Mouse (Mus musculus) spleen, adult 2 months (tissue): ENCODE results near the gene R3hdm2. TPM values are rescaled to one million over a fixed set of nuclear protein-coding genes. Genes with fewer than 3 reads are reported as not detected.

Source experiments
- DNase-seq, 2 experiments: peaks; one replicate each; pipeline versions ENCODE4 v3.0.0 to v3.0.0-alpha.2; 2012 to 2021; ENCODE audit warnings: low spot score in 2 of 2, low read depth in 1 of 2
- H3K27ac ChIP-seq: fragments of 200-500 bp; 2 replicates; pipeline ENCODE4 v1.5.1; 2012; ENCODE audit warnings: low read length, inconsistent platforms; ENCODE audit not compliant: insufficient read depth
- H3K27me3 ChIP-seq: fragments of 200-500 bp; 2 replicates; pipeline ENCODE4 v1.6.1; 2012; ENCODE audit warnings: mild to moderate bottlenecking, moderate library complexity, low read length, inconsistent platforms; ENCODE audit not compliant: control insufficient read depth, insufficient read depth
- H3K36me3 ChIP-seq: fragments of 200-500 bp; 2 replicates; pipeline ENCODE4 v1.6.1; 2012; ENCODE audit warnings: mild to moderate bottlenecking, low read length, inconsistent platforms; ENCODE audit not compliant: control insufficient read depth, insufficient read depth
- H3K4me1 ChIP-seq: fragments of 200-500 bp; 2 replicates; pipeline ENCODE4 v1.6.1; 2011; ENCODE audit warnings: inconsistent platforms; ENCODE audit not compliant: control insufficient read depth, insufficient read depth, insufficient read length
- H3K4me3 ChIP-seq: fragments of 200-500 bp; 2 replicates; pipeline ENCODE4 v1.5.1; 2011; ENCODE audit warnings: mild to moderate bottlenecking, inconsistent platforms; ENCODE audit not compliant: insufficient read depth, insufficient read length; ENCODE audit errors: extremely low read depth
- CTCF ChIP-seq: fragments of 200-500 bp; IDR thresholded peaks from 2 replicates; pipeline ENCODE4 v1.5.1; 2011; ENCODE audit warnings: mild to moderate bottlenecking, inconsistent platforms; ENCODE audit not compliant: insufficient read depth, insufficient read length, insufficient replicate concordance; ENCODE audit errors: extremely low read depth
- POLR2A ChIP-seq: fragments of 200-500 bp; IDR thresholded peaks from 2 replicates; pipeline ENCODE4 v1.6.1; 2011; ENCODE audit warnings: low read depth, low read length, inconsistent platforms
- WGBS: fragments of 180-500 bp; shearing (Covaris S2); methylation state at CpG from one replicate; pipeline ENCODE4 v1.1.7; 2018; 5-methylcytosine and 5-hydroxymethylcytosine counted together
- polyA plus RNA-seq: library from polyadenylated mRNA; depleted of rRNA; stranded (reverse); fragments of >200 nt; gene quantifications from 2 replicates; pipeline ENCODE4 v1.2.3, GENCODE M21; 2012

The R3hdm2 gene
- polyA plus RNA-seq, 1 experiment, result 67.6 TPM

DNA sequence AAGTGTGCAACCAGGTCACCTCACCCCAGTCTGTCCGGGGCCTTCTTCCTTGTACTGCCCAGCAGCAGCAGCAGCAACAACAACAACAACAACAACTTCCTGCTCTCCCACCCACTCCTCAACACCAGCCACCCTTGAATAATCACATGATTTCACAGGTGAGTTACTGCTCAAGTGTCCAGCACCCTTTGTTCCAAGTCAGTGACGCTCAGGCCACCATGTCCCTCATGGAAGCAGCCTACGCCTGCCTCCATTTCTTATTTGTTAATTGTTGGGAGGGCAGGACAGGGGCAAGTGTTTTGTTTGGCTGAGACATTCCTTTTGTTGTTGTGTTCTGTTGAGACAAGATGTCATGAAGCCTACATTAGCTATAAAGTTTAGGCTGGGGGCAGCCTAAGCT lies 96.4 kb downstream of the R3hdm2 start:
- 95% methylated on average over 3 of the region's 3 CpGs for WGBS
- no peaks in the 10 kb centered on the region for H3K27me3 ChIP-seq

DNA sequence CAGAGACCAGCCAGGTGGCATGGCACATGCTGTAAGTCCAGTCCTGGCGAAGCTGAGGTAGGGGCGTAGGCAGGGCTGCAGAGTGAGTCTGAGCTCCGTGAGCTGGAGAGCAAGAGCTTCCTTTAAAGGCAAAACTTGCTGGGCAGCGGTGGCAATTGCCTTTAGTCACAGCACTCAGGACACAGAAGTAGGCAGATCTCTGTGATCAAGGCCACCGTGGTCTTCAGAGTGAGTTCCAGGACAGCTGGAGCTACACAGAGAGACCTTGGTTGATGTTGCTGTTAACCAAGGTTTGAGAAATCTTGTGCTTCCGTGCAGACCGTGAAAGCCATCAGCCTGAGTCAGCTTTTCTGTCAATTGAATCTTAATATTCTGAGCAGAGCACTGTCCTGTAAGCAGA lies 97.2 kb downstream of the R3hdm2 start:
- H3K36me3 ChIP-seq, result peaks cover 18% of the 10 kb centered on the region
- no peak overlapping the region for H3K4me3 ChIP-seq
- no peak overlapping the region for H3K27ac ChIP-seq
- 88% methylated on average over 7 of the region's 7 CpGs for WGBS
- no peak for DNase-seq
- no peaks in the 10 kb centered on the region for H3K27me3 ChIP-seq
- H3K4me1 ChIP-seq, result no peaks in the 10 kb centered on the region; the same call in 1 of the 2 replicates
- TF ChIP-seq POLR2A (no peak), CTCF (no peak)

More for the DNA sequence above, 96.4 kb downstream of the R3hdm2 start:
- H3K36me3 ChIP-seq, result peaks cover 18% of the 10 kb centered on the region
- no peak for DNase-seq
- no peak overlapping the region for H3K27ac ChIP-seq
- H3K4me1 ChIP-seq, result peaks cover 5% of the 10 kb centered on the region
- H3K4me3 ChIP-seq, result no peak overlapping the region
- TF ChIP-seq POLR2A, result no peak
- no peak for TF ChIP-seq CTCF

DNA sequence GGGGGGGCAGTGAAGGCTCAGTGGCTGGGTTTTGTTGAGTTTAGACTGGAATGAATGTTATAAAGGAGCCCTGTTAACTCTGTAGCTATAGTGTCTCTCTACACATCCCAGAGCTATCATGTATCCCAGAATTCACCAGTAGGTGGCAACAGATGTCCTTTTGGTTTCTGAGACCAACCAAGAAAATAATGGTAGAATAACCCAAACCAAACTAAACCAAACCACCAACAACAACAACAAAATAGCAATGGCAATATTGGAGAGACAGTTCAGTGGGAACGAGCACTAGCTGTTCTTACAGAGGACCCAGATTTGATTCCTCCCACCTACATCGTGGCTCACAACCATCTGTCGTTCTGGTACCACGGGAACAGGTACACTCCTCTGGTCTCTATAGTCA lies 99.0 kb downstream of the R3hdm2 start:
- Histone ChIP-seq H3K27me3 (no peaks in the 10 kb centered on the region), H3K4me3 (no peak overlapping the region), H3K36me3 (peaks cover 15% of the 10 kb centered on the region), H3K4me1 (no peaks in the 10 kb centered on the region; the same call in 1 of the 2 replicates), H3K27ac (no peak overlapping the region)
- no peak for TF ChIP-seq CTCF
- TF ChIP-seq POLR2A, result no peak
- 91% methylated on average over 4 of the region's 4 CpGs for WGBS
- no peak for DNase-seq

DNA sequence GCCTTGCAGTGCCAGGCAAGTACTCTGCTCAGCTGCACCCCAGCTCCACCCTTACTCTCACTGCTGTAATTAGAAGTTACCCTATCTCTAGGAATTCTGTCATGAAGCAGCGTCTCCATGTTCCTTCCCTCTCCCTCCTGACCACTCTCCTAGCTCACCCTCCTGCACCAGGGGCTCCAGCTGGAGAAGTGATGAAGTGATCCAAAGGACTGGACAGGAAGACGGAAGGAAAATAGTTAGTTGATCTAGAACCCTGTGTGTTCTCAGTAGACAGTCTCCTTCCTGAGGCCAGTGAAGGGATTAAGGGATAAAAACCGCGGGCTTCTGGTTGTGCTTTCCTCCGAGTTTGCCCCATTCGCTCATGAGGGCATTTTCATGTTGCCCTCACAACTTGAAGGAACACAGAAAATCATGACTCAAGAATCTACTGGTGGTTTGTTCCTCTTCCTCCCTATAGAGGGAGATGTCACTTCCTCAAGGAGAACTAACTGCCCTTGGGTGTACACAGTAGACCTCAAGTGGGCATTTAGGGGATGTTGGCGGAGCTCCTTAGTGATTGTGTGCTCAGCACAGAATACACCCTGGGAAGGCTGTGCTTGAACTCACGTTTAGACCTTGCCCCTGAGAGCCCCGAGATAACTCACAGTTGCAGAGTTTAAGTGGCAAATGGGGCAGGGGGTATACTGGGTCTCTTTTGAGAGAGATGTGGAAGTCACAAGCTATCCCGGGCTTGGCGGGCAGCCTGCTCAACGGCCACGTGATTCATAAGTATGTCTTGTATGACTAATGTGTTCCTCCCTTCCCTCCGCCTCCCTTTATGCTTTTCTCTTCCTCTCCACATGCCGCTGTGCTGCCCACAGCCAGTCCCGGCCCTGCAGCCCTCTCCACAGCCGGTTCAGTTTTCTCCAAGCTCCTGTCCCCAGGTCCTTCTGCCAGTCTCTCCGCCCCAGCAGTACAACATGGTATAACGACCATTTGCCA lies 101.0 kb downstream of the R3hdm2 start:
- no peaks in the 10 kb centered on the region; the same call in 1 of the 2 replicates for H3K4me1 ChIP-seq
- H3K27ac ChIP-seq, result peak overlapping the region; percentile 37; the same call in 1 of the 2 replicates
- H3K36me3 ChIP-seq, result peaks cover 13% of the 10 kb centered on the region; the same call in 1 of the 2 replicates
- TF ChIP-seq CTCF (no peak), POLR2A (no peak)
- H3K27me3 ChIP-seq, result no peaks in the 10 kb centered on the region
- no peak for DNase-seq
- WGBS, result 38% methylated on average over 19 of the region's 19 CpGs
- H3K4me3 ChIP-seq, result no peak overlapping the region

DNA sequence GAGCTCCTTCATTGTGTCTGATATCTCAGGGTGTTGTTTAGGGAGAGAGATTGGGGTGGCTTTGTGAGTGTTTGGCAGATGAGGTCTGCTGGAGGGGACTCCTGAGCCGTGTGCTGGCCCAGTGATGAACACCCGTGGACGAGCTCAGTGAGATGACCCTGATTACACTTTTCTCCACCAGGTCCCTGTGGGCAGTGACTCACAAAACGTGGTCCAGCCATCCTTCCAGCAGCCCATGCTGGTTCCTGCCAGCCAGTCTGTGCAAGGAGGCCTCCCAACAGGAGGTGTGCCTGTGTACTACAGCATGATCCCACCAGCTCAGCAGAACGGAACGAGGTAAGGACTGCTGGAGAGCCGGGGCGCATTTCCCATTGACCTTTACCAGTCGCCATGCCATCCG lies 105.1 kb downstream of the R3hdm2 start:
- Histone ChIP-seq H3K4me1 (no peaks in the 10 kb centered on the region; the same call in 1 of the 2 replicates), H3K27ac (no peak overlapping the region), H3K4me3 (no peak overlapping the region), H3K36me3 (peaks cover 15% of the 10 kb centered on the region), H3K27me3 (no peaks in the 10 kb centered on the region)
- WGBS, result 67% methylated on average over 10 of the region's 10 CpGs
- no peak for DNase-seq
- TF ChIP-seq POLR2A, result no peak
- TF ChIP-seq CTCF, result no peak

DNA sequence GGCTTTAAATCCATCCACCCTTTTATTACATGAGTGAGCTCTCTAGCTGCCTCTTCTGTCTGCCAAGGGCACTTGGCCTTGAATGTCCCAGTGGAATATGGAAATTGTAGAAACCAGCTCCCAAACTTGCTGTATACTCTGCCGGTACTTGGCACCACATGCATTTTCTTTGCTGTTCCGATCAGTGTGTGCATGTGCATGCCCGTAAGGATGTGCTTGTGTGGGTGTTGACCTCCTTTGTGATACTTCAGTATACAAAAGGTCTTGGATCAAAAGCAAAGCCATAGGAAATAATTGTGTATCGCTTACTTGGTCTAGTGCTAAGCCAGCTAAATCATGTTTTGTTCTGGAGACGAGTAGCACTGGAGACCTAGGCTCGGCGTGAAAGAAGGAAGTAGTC lies 108.7 kb downstream of the R3hdm2 start:
- Histone ChIP-seq H3K4me3 (no peak overlapping the region), H3K4me1 (no peaks in the 10 kb centered on the region), H3K36me3 (peaks cover 31% of the 10 kb centered on the region), H3K27me3 (no peaks in the 10 kb centered on the region), H3K27ac (no peak overlapping the region)
- 91% methylated on average over 7 of the region's 7 CpGs for WGBS
- TF ChIP-seq CTCF, result no peak
- TF ChIP-seq POLR2A, result no peak
- no peak for DNase-seq
